Mouse (Mus musculus) cerebellum, adult 11 months (tissue): Measurements from ENCODE around the gene Gm21258.
"Not testable (repeated sequence)": the region's sequence is repeated elsewhere in the genome, so short reads cannot be mapped to it uniquely, and the experiment has no call there.

ENCODE experiments used
- DNase-seq: peaks from one replicate; pipeline ENCODE4 v3.0.0; 2022

The Gm21258 gene

DNA sequence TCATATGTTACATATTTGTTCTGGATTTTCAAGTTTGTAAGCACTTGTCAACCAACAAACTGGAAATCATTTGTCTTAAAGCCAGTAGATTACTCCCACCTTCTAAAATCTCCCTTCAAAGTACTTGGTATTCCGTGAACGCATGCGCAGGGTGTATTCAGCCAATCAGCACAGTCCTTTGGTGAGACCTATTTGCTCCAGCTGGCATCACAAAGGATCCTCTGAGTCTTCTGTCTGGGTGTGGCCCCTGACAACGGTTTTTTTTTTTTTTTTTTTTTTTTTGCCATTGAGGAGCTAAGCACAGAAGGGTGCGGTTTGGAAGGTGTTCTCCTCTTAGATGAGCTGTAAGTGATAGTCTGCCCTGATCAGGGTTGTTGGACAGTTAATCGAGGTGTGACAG, at the start of gene Gm21258:
Gm21258 (plus strand) TSS at position 301 of the 400 bp plus-strand sequence.
- not testable (repeated sequence) for DNase-seq
